Mouse (Mus musculus) common myeloid progenitor, adult 5-6 weeks (primary cell): Measurements from ENCODE around the gene Tns3. TPM values are rescaled to one million over a fixed set of nuclear protein-coding genes. Genes with fewer than 3 reads are reported as not detected.
"Not testable (repeated sequence)": the region's sequence is repeated elsewhere in the genome, so short reads cannot be mapped to it uniquely, and the experiment has no call there.

ENCODE experiments used
- ATAC-seq: replicated peaks from 2 replicates; pipeline ENCODE4 v1.8.0; 2016; ENCODE audit warnings: low read depth, mild to moderate bottlenecking, moderate TSS enrichment, inconsistent platforms; ENCODE audit not compliant: poor library complexity, severe bottlenecking
- total RNA-seq: library from RNA; stranded (forward); fragments of 200-1000, 187-1606 nt; gene quantifications from 2 replicates; pipeline ENCODE4 v1.2.3, GENCODE M21; 2017

Gene Tns3
- total RNA-seq, 1 experiment from 2014 or later, result 16.8 TPM

DNA sequence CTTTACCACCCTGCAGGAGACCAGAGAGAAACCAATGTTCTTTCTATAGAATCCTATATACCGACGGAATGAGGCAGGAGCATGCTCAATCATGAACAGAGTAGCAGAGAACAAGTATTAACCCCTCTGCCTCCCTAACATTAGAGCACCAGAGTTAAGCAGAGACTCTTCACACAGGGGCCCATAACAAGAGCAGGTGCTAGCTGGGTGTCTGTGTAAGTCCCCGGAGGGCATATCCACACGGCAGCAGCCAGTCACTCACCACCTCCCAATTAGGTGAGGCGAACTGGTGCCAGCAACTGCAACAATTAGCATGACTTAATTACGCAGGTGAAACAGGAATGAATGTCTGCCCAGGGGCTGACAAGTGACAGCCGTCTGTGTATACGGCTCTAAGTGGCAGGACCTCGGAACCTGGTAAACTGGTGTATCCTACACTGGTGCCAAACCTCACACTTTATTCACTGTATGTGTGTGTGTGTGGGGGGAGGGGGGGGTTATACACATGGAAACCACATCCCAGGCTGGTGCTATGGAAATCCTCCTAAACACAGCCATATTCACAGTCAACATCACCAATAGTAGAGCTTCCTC, 123.0 kb downstream of the Tns3 start:
- ATAC-seq, result no peak

DNA sequence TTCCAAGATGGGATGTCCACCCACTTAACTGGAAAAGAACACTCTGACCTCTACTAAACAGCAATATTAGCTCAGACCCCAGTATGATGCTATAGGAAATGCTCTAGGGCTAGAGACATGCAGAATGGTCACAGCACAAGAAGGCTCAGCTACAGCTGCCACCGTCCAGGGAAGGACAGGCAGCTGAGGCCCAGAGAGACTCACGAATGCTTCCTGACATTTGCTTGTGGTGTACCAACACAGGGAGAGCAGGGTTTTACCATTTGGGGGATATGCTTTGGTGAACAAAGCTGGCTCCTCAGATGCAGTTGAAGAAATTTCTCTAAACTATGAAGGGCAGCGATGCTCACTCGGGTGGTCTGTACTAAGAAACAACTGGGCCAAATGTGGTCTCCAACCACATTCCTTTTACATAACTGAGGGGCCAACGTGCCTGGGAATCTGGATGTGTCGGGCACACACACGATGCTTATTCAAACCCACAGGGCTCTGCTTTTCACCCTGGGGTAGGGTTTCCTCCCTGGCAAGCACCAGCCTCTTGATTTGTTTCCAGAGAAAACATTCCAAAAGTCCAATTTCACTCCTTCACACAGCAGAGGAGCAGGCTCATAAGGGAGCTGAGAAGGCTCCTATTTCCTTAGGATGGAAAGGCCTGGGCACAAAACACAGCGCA, 124.6 kb downstream of the Tns3 start:
- ATAC-seq, result no peak

DNA sequence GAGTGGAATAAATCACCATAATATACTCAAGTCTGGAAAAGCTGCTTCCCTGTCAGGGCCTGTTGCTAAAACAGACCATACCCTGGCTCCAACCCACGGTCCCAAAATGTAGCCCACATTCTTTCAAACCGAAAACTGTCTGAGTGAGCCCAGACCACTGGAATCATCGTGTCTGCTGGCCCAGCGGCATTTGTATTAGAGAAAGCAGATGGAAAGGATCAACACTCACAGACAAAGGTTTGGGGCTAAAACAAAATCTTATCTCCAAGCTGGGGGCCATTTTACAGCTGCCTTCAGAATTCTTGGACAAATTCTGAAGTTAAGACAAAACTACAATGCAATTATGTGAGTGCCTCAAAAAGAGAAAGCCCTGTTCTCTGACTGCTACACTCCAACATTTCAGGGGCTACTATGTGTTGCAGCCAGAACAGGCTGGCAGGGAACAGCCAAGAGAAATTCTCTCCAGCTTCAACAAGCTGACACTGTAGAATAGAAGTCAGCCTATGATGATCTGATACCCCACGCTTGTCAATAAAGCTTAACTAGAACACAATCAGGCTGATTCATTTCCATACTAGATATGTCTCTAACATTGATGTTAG, 127.2 kb downstream of the Tns3 start:
- ATAC-seq, result no peak

DNA sequence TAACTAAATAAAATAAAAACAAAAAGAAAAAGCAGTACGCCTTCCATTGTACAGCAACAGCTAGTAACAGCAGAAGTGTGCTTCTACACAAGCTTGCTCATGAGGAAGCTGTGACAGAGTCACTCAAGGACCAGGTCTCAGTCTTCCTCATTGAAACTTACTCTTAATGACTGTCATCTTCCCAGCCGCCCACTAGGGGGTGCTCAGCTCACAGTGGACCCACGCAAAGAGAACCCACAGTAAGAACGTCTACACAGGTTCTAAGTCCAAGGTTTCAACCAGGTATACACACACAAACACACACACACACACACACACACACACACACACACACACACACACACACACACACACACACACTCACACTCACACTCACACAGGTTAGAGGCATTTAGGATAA, 129.4 kb downstream of the Tns3 start:
- ATAC-seq, result peak; percentile 95

DNA sequence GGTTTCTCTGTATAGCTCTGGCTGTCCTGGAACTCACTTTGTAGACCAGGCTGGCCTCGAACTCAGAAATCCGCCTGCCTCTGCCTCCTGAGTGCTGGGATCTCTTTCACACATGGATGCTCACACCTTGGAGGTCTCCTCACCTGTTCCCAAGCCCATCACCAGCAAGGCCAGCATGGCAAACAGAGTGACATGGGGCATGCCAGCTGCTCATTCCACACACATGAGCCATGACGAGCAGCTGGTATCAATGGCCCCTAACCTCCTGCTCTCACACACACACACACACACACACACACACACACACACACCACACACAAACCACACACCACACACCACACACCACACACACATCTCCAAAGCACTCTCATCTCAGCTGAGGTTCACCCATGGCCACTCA, 131.6 kb downstream of the Tns3 start:
- ATAC-seq, result not testable (repeated sequence)

DNA sequence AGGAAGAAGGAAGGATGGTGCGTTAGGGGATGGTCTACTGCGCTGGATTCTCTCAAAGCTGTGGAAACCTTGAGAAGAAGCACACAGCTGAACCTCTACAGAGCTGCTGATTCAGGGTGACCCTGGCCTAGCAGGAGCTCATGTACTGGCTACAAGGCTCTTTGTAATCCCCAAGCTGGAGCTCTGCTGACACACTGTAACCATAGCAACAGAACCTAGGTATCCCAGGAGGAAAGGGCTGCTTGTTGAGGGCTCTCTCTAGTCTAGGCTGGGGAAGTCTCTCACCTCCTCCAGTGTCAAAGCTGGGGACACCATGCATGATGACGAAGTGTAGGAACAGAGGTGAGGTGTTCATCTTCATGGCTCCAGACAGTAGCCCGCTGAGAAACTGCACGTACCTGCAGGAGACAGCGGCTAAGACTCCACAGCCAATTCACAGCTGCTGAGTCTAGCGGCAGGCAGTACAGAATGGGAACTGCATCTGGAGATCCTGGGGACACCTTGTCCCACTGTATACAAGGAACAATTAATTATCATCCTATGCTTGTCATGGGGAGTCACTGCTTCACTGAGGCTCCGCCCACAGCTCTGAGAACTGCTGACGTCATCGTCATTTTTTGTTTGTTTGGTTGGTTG, 132.1 kb downstream of the Tns3 start:
- ATAC-seq, result no peak

DNA sequence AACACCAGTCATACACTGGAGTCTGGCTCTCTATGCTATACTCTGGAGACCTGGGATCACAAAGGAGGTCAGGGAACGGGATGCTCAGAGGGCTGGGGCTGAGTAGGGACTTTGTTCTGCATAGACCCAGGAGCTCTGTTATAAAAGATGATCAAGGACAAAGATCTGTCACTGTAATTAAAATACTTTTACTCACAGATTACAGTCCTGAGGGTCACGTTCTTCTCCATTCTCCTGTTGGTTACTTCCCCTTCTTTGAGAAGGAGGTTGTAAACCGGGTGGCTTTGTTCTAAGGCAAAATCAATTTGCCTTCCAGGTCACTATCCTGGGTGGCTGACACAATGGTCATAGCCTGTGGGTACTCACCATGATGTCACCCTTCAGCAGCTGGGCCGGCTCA, 133.8 kb downstream of the Tns3 start:
- ATAC-seq, result no peak

DNA sequence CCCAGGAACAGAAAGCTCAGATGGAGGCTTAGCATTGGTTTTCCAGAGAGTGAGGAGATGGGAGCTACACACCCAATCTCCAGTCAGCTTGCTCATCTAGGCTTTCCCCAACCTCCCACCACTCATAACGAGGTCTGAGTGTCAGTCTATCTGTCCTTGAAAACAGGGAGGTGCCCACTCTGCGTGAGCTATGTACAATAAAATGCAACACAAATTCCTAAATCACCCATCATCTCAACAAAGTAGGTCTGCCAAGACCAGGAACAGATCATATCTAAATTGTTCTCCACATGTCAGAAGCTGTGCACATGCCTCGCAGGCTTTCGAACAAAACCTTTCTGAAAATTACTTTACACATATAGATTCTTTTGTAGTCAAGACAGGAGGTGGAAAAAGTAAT, 134.3 kb downstream of the Tns3 start:
- no peak for ATAC-seq

DNA sequence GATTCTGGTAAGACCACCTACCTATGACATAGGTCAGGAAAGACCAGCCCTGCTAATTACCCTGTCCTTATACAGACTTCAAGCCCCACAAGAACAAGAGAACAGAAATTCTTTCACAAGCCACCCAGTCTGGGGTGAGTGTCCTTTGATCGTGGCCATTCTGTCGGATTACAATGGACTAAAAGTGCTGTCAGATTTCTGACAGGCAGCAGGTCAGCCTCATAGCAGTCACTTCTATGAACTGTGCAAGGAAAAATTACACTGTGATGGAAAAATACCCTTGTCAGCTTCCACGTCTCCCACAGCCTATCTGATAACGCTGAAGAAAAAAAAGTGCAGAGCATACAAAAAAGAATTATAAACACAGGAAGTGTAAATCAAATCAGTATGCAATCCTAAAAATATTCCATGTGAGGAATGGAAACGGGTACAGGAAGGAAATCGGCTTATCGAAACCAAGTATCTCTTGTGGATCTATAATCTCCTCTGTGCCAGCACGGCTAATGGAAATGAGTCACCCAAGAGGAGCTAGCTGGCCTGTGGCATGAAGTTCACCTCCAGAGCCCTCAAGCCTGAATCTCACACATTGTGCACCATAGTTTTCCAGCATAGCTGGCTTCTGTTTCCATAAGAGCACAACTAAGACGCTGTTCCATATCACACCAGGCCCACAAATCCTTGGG, 138.7 kb downstream of the Tns3 start:
- no peak for ATAC-seq

DNA sequence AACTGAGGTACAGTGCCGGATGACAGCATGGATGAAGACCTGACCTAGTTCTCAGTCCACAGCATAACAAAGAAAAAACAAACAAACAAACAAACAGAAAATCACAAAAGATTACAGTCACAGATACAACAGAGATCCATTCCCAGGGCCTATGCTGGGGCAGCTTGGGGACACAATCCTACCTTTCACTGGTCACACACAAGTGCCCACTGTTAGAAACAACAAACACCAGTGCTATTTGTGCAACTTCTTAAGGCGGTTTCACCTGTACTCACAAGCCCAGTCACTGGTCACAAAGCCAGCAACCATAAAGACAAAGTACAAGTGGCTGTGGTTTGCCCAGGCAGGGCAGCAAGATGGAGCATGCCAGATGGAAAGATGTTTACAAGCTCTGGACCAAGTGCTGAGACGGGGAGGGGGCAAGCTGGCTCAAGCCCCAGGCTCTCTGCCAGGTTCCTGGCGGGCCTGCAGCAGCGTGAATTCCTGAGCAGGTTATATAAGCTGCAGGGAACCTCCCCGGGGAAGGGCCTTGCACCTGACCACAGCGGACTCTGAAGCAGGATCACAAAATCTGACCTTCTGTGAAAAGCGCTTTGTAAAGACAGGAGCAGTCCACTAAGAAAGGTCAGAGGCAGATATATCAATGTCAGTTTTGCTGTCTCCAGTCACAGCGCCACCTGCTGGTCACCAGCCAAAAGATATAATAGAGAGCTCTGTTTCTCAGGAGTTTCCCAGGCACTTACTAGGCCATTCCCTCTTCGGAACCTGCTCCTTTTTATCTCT, 140.8 kb downstream of the Tns3 start:
- ATAC-seq, result peak; percentile 64

DNA sequence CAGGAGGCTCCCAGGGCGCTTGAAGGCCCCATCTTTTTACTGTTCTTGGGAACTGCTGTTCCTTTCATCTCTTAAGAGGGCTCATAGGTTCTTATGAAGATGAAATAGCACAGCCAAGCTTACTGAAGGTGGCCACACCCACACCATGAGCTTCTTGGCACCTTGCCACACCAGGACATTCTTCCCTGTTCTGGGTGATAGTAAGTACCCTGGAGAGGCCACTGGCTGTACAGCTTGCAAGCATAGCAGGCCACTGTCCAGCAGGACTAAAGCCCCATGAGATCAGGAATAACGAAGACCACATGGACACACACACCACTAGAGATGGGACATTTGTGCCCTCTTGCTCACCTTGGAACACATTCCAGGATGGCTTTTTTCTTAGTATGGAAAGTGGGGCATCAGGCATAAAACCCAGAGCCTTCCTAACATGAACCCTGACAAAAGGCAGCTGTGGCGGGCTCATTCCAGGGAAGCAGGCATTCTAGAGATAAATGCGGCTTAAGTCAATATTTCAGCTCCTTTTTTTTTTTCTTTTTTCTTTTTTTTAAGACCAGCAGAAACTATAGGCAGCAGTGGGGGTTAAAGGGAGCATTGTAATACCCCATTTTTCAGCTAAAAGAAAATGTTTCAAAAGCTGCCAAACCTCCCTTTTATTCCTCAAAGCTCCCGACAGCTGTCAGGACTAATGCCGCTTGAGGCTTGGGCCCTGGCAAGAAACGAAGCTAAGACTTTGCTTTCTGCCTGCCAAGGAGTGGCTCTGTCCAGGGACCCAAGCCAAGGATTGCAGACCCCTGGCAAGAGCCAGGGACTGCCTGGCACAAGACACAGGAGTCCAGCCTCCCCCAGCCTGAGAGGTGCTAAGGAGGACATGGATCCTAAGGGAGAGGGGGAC, 150.7 kb downstream of the Tns3 start:
- no peak for ATAC-seq

DNA sequence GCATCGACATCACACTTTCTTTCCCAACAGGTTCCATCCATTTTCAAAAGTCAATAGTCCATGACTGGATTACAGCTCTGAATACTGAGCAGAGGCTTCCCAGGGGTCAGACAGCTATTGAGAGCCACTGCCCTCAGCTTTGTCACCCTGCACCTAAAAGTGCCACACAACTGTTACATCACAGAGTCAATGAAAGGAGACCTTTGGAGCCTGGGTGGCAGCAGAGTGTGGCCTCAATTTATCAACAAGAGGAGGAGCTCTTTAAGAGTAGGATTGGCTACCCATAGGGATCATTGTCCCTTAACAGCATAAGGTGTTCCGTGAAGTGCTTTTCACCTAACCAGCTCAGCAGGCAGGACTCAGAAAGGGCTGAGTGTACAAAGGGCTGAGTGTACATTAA, 154.0 kb downstream of the Tns3 start:
- ATAC-seq, result no peak

DNA sequence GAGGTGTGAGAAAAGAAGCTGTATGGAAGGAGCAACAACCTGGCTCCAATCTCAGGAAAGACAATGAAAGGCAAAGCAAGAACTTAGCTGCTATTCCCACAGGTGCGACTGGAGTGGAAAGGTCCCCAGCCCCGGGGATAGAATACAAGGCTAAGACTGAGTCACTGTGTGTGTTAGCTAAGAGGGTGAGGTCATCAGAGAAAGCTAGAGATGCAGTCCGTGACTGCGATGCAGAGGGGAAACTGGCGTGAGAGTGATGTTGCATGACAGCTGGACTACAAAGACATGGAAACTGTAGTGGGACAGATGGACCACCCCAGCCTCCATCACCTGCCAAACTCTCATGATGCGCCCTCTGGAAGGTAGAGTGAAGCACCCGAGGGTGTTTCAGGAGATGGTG, 154.7 kb downstream of the Tns3 start:
- ATAC-seq, result no peak

DNA sequence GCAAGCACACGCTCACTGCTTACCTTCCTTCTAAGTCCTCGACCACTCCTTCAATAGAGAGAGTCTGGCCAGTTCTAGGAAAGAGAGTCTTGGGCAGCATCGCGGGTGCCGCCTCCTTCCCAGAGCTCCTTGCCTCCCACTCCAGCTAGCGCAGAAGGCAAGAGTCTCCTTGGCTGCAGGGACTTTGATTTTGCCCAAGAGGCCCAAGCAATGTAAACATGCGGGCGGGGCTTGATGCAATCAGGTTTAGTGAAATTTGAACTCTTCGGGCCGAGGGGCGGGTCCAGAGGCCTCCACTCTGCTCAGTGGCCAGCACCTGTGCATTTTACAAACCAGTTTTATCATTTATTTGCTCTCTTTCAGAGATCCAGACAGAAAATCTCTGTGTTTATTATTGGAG, 160.6 kb downstream of the Tns3 start:
- no peak for ATAC-seq

DNA sequence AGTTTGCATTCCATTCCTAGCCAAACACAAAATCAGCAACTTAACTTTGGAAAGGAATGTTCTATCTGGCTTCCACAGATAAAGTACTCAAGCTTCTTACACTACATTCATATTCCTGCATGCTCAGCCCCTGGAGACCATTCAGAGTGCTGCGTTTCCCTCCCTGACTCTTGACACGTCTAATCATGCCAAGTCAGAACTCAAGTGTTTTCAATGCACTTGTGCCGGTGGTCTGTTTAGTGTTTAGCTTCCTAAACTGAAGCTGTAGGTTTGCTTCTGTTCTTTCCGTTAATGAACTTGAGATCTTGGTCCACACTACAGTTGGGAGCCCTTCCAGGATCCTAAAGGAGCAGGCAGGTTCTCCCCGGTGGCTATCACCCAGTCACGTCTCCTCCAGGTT, 163.5 kb downstream of the Tns3 start:
- no peak for ATAC-seq

DNA sequence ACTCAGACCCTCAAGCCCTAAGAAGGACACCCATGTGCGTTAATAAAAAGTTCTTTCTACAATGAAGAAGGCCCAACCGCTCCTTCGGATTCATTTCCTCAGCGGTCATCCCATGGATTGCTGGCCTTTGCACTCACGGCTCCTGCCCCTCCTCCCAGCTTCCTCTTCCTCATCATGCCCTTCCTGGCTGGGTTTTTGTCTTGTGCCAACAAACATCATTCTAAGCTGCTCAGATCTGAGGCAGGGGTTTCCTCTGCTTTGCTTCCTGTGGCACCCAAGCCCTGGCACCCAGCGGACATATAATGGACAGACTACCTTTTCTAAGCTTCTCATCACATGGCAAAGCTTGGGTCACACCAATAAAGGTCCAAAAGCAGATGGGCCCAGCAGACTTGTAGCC, 167.2 kb downstream of the Tns3 start:
- ATAC-seq, result no peak

DNA sequence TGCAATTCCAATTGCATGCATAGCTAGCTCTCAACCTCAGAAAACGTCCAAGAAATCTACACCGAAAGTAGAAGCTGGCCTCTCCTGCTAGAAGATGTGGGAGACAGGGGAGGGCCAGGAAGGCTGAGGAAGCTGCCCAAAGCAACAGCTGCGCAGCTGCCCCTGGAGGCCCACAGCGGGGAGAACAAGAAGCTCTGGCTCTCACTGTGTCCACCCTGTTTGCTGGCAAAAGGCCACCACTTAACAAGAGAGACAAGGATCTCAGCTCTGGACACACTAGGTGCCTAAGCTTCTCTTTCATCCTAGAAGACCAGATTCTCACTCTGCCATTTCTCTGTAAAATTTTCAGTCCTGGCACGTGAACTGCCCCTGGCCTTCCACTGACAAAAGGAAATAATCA, 167.6 kb downstream of the Tns3 start:
- ATAC-seq, result no peak

DNA sequence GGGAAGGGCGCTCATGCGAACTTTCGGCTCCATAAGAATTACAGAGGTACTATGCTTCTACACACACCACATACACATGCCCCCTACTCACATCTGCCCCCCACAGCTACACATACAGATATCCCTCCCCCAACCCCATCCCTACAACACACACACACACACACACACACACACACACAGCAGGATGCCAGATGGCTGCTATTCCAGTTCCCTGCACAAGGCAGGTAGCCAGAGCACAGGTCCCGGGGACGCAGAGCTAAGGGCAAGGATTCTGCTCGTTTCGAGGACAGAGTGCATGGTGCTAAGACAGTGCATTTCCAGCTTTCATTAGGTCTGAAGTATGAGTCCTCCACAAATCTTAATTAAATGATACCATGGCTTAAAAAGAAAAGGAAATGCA, 168.5 kb downstream of the Tns3 start:
- no peak for ATAC-seq

DNA sequence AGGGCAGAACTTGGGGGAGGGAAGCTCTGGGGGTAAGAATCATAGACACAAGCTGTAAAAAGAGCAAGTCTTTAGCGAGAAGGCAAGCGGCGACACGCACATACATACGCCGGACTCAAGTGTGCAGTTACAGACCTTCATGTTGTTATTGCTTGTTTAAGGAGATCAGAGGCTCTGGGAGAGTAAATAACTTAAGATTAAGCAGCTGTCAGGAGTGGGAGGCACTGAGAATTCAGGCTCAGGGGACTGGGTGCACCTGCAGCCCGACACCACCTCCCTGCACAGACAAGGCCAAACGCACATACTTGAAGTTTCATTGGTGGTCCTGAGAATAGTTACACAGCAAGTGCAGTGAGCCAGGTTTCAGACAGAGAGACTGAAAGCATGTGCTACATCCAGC, 169.3 kb downstream of the Tns3 start:
- no peak for ATAC-seq
